Mouse (Mus musculus): ENCODE results near the gene Poc5.

GRCm38 (mm10) chr13:96421230-96421629 is 33.1 kb downstream of the Poc5 start:
- no peak for TF ChIP-seq CTCF (IDR thresholded peaks at IDR 0.05)
- no peak for TF ChIP-seq EP300 (IDR thresholded peaks at IDR 0.05)
